Mouse (Mus musculus): ENCODE data around the gene Fgd1.
A peak's percentile ranks its signal among the peaks of the same experiment; 100 is the strongest.

Gene Fgd1

GRCm38 (mm10) chrX:151087418-151087817 is 41.5 kb downstream of the Fgd1 start:
- no peak for DNase-seq (ENCODE audit: low spot score)

DNA sequence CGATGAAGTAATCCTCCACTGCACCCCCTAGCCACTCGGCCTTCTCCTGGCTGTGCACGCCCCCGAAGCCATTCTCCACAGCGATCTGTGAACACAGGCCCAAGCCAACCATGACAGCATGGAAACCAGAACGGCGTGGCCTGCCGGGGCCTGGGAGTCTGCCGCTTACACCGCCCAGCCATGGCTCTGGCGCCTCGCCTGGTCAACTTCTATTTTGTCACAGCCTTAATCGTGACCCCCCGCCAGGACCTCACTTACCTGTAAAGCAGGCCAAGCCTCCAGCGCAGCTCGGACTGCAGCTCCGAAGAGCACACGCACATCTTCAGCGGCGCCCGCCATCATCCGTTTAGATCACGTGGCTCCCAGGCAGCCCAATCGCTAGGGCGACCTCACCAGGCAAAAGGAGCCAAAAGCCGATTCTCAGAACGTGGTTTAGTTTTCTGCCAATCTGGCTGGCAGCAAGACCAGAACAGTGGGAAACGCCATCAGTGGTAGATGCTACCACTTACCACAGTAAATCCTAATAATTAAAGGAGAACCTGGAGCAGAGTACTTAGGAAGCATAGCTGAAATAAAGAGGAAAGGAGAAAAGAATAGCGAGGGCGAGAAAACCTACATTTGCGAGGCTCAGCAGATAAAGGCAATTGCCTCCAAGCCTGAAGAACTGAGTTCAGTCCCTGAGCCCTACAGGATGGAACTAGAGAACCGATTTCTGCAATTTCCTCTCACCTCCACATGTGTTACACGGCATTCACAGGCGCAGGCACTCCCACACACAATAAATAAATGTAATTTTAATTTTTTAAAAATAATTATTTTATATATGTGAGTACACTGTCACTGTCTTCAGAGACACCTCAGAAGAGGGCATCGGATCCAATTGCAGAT is 50.5 kb downstream of the Fgd1 start, which contains the start of gene Tsr2:
Tsr2 (minus strand) TSS at position 373 of the 888 bp plus-strand sequence.
- peak; percentile 65 for DNase-seq (ENCODE audit: low spot score)

DNA sequence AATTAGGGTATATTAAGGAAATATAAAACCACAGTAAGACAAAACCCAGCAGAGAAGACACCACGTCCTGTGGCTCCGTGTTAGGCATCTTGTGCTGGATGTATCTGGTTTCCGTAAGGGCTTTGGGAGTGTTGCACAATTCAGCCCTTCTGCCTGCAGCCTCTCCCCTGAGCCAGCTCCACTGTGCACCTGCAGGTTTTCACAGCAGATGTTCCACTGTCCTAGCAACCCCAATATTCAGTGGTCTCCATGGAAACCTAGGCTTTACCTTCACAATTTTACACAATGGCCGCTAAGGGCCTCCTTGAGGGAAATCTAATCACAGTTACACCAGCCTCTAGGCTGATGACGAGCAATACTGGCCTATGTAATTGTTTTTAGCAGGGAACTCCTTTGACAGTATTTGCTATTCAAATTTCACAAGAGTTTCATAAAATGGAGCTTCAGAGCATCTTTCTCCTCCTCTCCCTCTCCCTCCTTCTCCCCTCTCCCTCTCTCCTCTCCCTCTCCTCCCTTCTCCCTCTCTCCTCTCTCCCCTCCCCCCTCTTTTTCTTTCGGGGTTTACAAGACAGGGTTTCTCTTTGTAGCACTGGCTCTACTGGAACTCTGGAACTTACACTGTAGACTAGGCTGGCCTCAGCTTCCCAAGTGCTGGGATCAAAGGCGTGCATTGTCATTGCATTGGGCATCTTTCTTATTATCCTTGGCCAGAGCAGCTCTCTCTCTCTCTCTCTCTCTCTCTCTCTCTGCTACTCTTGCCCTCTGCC is 61.5 kb downstream of the Fgd1 start:
- DNase-seq (ENCODE audit: low spot score), result no peak

DNA sequence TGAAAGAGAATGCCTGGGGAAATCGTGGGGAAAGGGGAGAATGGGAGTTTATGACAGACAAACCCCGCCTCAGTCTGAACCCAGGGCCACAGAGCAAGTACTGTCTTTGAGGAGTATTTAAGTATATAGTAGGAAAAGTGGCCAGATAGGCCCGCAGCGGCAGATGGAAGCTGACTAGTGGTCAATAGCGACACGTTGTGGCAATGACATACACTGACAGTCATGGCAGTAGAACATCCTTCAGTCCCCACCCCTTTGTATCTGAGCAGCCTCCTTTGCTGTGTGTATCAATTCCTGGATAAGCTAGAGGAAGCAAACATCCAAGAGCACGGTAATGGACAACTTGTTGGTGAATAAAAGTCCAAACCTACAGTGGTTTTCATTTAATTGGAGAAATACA is 70.8 kb downstream of the Fgd1 start:
- DNase-seq (ENCODE audit: low spot score), result no peak

- no peak for DNase-seq (ENCODE audit: low spot score)
Observed at GRCm38 (mm10) chrX:151117432-151117831, 71.5 kb downstream of the Fgd1 start.

DNA sequence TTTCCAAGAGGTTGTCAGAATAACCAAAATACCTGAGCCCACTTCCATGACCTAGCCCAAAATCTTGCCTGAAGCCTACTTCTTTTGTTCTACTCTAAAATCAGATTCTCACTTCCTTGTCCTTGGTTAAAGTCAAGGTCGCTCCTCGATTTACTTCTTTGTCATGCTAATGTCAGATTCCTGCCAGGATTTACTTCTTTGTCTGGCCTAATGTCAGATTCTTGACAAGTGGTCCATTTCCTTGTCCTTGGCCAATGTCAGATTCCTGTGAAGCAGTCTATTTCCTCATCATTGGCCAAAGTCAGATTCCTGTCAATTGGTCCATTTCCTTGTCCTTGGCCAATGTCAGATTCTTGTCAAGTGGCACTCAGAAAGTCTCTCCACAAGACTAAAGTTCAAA is 78.0 kb downstream of the Fgd1 start:
- DNase-seq (ENCODE audit: low spot score), result no peak

DNA sequence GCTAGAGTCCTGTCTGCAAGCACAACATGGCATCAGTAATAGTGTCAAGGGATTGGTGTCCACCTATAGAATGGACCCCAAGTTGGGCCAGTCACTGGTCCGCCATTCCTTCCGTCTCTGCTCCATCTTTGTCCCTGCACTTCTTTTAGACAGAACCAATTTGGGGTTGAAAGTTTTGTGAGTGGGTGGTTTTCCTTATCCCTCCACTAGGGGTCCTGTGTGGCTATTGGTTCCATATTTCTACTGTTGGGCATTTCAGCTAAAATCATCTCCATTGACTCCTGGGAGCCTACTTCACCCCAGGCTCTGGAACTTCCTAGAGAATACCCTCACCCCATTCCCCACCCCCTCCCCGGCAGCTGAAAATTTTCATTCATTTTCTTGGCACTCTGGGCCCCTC is 84.5 kb downstream of the Fgd1 start:
- no peak for DNase-seq (ENCODE audit: low spot score)

GRCm38 (mm10) chrX:151132785-151133184 is 86.8 kb downstream of the Fgd1 start:
- DNase-seq (ENCODE audit: low spot score), result no peak
